25 mouse cellular contexts compared by ENCODE assay signal in genomic region chr2:44490230-44490629, GRCm38 (mm10).
DNase-seq lines count a peak whose midpoint lies in the region; ATAC-seq and TF ChIP-seq lines count a peak whose summit lies in the region.
"Had no signal": no experiment of that assay in that cellular context is flagged by ENCODE, and none has a peak within 500 bp of the region (broad histone marks: within the 10 kb centered on the region; RNA-seq: fewer than 3 reads in every experiment).

No protein-coding gene starts in this region.

- in situ Hi-C loops in CH12.LX (cut with MboI; ENCODE audit: low pct_ligation_motif_present, low pct_unique_long_range_greater_than_20kb, low sequenced_read_pairs) = no loop called here
- in situ Hi-C loops in ES-E14 (cut with MboI; ENCODE audit: low sequenced_read_pairs in 2 of 2, unreplicated experiment in 2 of 2) = no loop called here

- WGBS in midbrain, embryonic 11.5 days = 95% methylated on average over 4 of the region's 4 CpGs
- WGBS in midbrain, embryonic 15.5 days = 95% methylated on average over 4 of the region's 4 CpGs
- WGBS in hindbrain, embryonic 14.5 days = 98% methylated on average over 4 of the region's 4 CpGs

- H3K4me1 ChIP-seq in midbrain, embryonic 11.5 days (ENCODE audit: control insufficient read depth, insufficient read depth, low read length) = no peaks in the 10 kb centered on the region
- no peaks in the 10 kb centered on the region for H3K4me1 ChIP-seq in midbrain, embryonic 15.5 days
- H3K4me1 ChIP-seq in CH12.LX (ENCODE audit: control insufficient read depth in 1 of 2, insufficient read depth in 2 of 2) (no peaks in the 10 kb centered on the region), ES-E14 (ENCODE audit: control insufficient read depth in 2 of 2, insufficient read depth in 2 of 2, low read length in 2 of 2, poor library complexity in 1 of 2) (no peaks in the 10 kb centered on the region), MEL (ENCODE audit: control insufficient read depth in 1 of 2, insufficient read depth in 2 of 2, low read length in 2 of 2) (no peaks in the 10 kb centered on the region)
- H3K4me1 ChIP-seq in hindbrain, embryonic 14.5 days (replicated peaks; ENCODE audit: control insufficient read depth, insufficient read depth, low read length) = no peaks in the 10 kb centered on the region

- DNase-seq in midbrain, embryonic 11.5 days (ENCODE audit: low spot score, missing footprints) = peak; percentile 74
- DNase-seq in CH12.LX (ENCODE audit: extremely low read depth) (no peak), ES-E14 (ENCODE audit: low read depth, low spot score) (no peak), MEL (ENCODE audit: low read depth, low spot score) (no peak), MN1 (ENCODE audit: low spot score) (no peak)
- no peak for DNase-seq in ovary, postnatal 14 days (ENCODE audit: low spot score)
- no peak for DNase-seq in hindbrain, embryonic 14.5 days (ENCODE audit: low spot score)
- DNase-seq: adrenal gland, adult 2 months; adrenal gland, adult 8-10 months; adrenal gland, postnatal 10 days; adrenal gland, postnatal 14 days; adrenal gland, postnatal 25 days; adrenal gland, postnatal 36 days; B cell, adult 2 months; cerebellum, adult 11 months; cerebellum, adult 11-12 months; cerebellum, adult 18-20 months; cerebellum, adult 2 months; cerebellum, adult 8-10 months; cerebellum, adult 9-10 months had no signal

- H3K27ac ChIP-seq in midbrain, embryonic 11.5 days (ENCODE audit: low read depth, low read length) = no peak overlapping the region
- H3K27ac ChIP-seq in midbrain, embryonic 15.5 days = no peak overlapping the region
- H3K27ac ChIP-seq in CH12.LX (ENCODE audit: insufficient read depth, low read depth) = no peak overlapping the region
- no peak overlapping the region for H3K27ac ChIP-seq in ES-E14 (ENCODE audit: insufficient read depth, low read depth, low read length, poor library complexity, severe bottlenecking)
- no peak overlapping the region for H3K27ac ChIP-seq in MEL (ENCODE audit: control insufficient read depth, low read depth, low read length)
- no peak overlapping the region for H3K27ac ChIP-seq in hindbrain, embryonic 14.5 days

- TF ChIP-seq CTCF in CH12.LX (conservative IDR thresholded peaks at IDR 0.05 in 1 of 2, IDR thresholded peaks at IDR 0.05 in 1 of 2; ENCODE audit: low read depth in 2 of 2, low read length in 2 of 2) = no peak
- no peak for TF ChIP-seq CTCF in MEL (IDR thresholded peaks at IDR 0.05 in 2 of 3, conservative IDR thresholded peaks at IDR 0.05 in 1 of 3; ENCODE audit: control insufficient read depth in 1 of 3, insufficient read depth in 1 of 3, low read depth in 2 of 3, low read length in 3 of 3, poor library complexity in 1 of 3, severe bottlenecking in 1 of 3)

- no peak overlapping the region for H3K9ac ChIP-seq in midbrain, embryonic 11.5 days (ENCODE audit: low read length)
- H3K9ac ChIP-seq in midbrain, embryonic 15.5 days = no peak overlapping the region
- H3K9ac ChIP-seq in CH12.LX (ENCODE audit: insufficient read depth, low read depth) = no peak overlapping the region
- H3K9ac ChIP-seq in ES-E14 (ENCODE audit: insufficient read depth, low read depth, low read length, poor library complexity, severe bottlenecking) = no peak overlapping the region
- no peak overlapping the region for H3K9ac ChIP-seq in MEL (ENCODE audit: control insufficient read depth, low read depth, low read length, poor library complexity, severe bottlenecking)
- H3K9ac ChIP-seq in hindbrain, embryonic 14.5 days = no peak overlapping the region

- H3K9me3 ChIP-seq in midbrain, embryonic 11.5 days (ENCODE audit: control insufficient read depth, low read length) = no peaks in the 10 kb centered on the region
- H3K9me3 ChIP-seq in midbrain, embryonic 15.5 days = no peaks in the 10 kb centered on the region
- H3K9me3 ChIP-seq in CH12.LX (replicated peaks; ENCODE audit: low read length) (no peaks in the 10 kb centered on the region), ES-E14 (ENCODE audit: control insufficient read depth, insufficient read depth, low read depth, low read length) (no peaks in the 10 kb centered on the region), MEL (replicated peaks; ENCODE audit: insufficient read depth, low read length) (no peaks in the 10 kb centered on the region)
- H3K9me3 ChIP-seq in hindbrain, embryonic 14.5 days (ENCODE audit: control insufficient read depth, low read length) = peaks cover under 1% of the 10 kb centered on the region; the same call in 1 of the 2 replicates
- H3K9me3 ChIP-seq: G1E had no signal

- H3K36me3 ChIP-seq in midbrain, embryonic 11.5 days (ENCODE audit: control insufficient read depth, insufficient read depth, low read length) = no peaks in the 10 kb centered on the region
- H3K36me3 ChIP-seq in midbrain, embryonic 15.5 days (replicated peaks) = no peaks in the 10 kb centered on the region
- no peaks in the 10 kb centered on the region for H3K36me3 ChIP-seq in CH12.LX (replicated peaks in 1 of 2; ENCODE audit: control insufficient read depth in 1 of 2, insufficient read depth in 1 of 2, low read length in 1 of 2)
- H3K36me3 ChIP-seq in ES-E14 (ENCODE audit: control insufficient read depth, insufficient read depth, low read length, poor library complexity, severe bottlenecking) = no peaks in the 10 kb centered on the region
- no peaks in the 10 kb centered on the region for H3K36me3 ChIP-seq in MEL (ENCODE audit: control insufficient read depth in 1 of 2, insufficient read depth in 2 of 2, low read length in 2 of 2)
- H3K36me3 ChIP-seq in hindbrain, embryonic 14.5 days (replicated peaks; ENCODE audit: control insufficient read depth, insufficient read depth) = no peaks in the 10 kb centered on the region
- H3K36me3 ChIP-seq: G1E had no signal

- TF ChIP-seq EP300 in CH12.LX (IDR thresholded peaks at IDR 0.05; ENCODE audit: low read length) (no peak), MEL (IDR thresholded peaks at IDR 0.05; ENCODE audit: low read depth in 1 of 2, low read length in 2 of 2) (no peak)

- H3K4me3 ChIP-seq in midbrain, embryonic 11.5 days (ENCODE audit: low read depth, low read length) = no peak overlapping the region
- no peak overlapping the region for H3K4me3 ChIP-seq in midbrain, embryonic 15.5 days
- H3K4me3 ChIP-seq in CH12.LX (replicated peaks in 1 of 3; ENCODE audit: low read depth in 2 of 3, low read length in 2 of 3, poor library complexity in 1 of 3) (no peak overlapping the region), ES-E14 (ENCODE audit: insufficient read depth in 1 of 2, low read depth in 1 of 2, low read length in 2 of 2, poor library complexity in 1 of 2, severe bottlenecking in 1 of 2) (no peak overlapping the region), MEL (ENCODE audit: control insufficient read depth in 1 of 2, insufficient read depth in 1 of 2, low read depth in 2 of 2, low read length in 2 of 2) (no peak overlapping the region)
- no peak overlapping the region for H3K4me3 ChIP-seq in hindbrain, embryonic 14.5 days (replicated peaks; ENCODE audit: low read length)

- H3K4me2 ChIP-seq in midbrain, embryonic 11.5 days = no peak overlapping the region
- no peak overlapping the region for H3K4me2 ChIP-seq in midbrain, embryonic 15.5 days
- H3K4me2 ChIP-seq in CH12.LX (ENCODE audit: insufficient read depth, low read depth, poor library complexity, severe bottlenecking) = no peak overlapping the region
- H3K4me2 ChIP-seq in hindbrain, embryonic 14.5 days (replicated peaks) = no peak overlapping the region

- TF ChIP-seq RAD21 in CH12.LX (IDR thresholded peaks at IDR 0.05; ENCODE audit: low read depth, low read length) (no peak), MEL (IDR thresholded peaks at IDR 0.05; ENCODE audit: low read depth, low read length) (no peak)

- no peak for ATAC-seq in midbrain, embryonic 11.5 days (ENCODE audit: low FRiP score)
- ATAC-seq in midbrain, embryonic 15.5 days (replicated peaks) = no peak
- no peak for ATAC-seq in hindbrain, embryonic 14.5 days (ENCODE audit: low FRiP score)
- ATAC-seq: activated CD4-positive, CD25-positive, alpha-beta regulatory T cell, adult 4 months; CD4-positive, CD25-positive, alpha-beta regulatory T cell, adult 4 months; Patski had no signal

- H3K79me2 ChIP-seq in CH12.LX (replicated peaks; ENCODE audit: control insufficient read depth, extremely low read depth, insufficient read depth, poor library complexity, severe bottlenecking) = no peaks in the 10 kb centered on the region
- no peaks in the 10 kb centered on the region for H3K79me2 ChIP-seq in MEL (ENCODE audit: control insufficient read depth, insufficient read depth, low read length, poor library complexity)

- H3K27me3 ChIP-seq in midbrain, embryonic 11.5 days (ENCODE audit: control insufficient read depth, insufficient read depth, low read length) = no peaks in the 10 kb centered on the region
- H3K27me3 ChIP-seq in midbrain, embryonic 15.5 days (replicated peaks) = no peaks in the 10 kb centered on the region
- H3K27me3 ChIP-seq in CH12.LX (replicated peaks) (no peaks in the 10 kb centered on the region), MEL (ENCODE audit: control insufficient read depth in 1 of 2, insufficient read depth in 2 of 2, low read length in 2 of 2) (no peaks in the 10 kb centered on the region)
- no peaks in the 10 kb centered on the region for H3K27me3 ChIP-seq in hindbrain, embryonic 14.5 days (ENCODE audit: control insufficient read depth, insufficient read depth, low read length)
- H3K27me3 ChIP-seq: Patski had no signal

- no peak for TF ChIP-seq POLR2A in CH12.LX (IDR thresholded peaks at IDR 0.05; ENCODE audit: low read depth, low read length)
- no peak for TF ChIP-seq POLR2A in MEL (IDR thresholded peaks at IDR 0.05; ENCODE audit: control insufficient read depth in 1 of 2, insufficient read depth in 1 of 2, low read depth in 1 of 2, low read length in 2 of 2, poor library complexity in 1 of 2)

- dilution Hi-C loops in CH12.LX (cut with MboI; ENCODE audit: extremely low pct_ligation_motif_present, extremely low pct_unique_long_range_greater_than_20kb, low sequenced_read_pairs) = no loop called here

TF ChIP-seq in CH12.LX, 34 proteins besides CTCF, POLR2A, EP300 and RAD21 (continues in another document):
- TF ChIP-seq GABPA (IDR thresholded peaks at IDR 0.05; ENCODE audit: insufficient replicate concordance, low read depth, low read length) (no peak), MYC (IDR thresholded peaks at IDR 0.05; ENCODE audit: low read depth, low read length) (no peak), ZNF384 (IDR thresholded peaks at IDR 0.05; ENCODE audit: low read depth, low read length) (peak; percentile 36; the same call in 1 of the 2 replicates)

TF ChIP-seq in ES-E14, 5 proteins besides CTCF, POLR2A, EP300 and RAD21 (continues in another document):
- TF ChIP-seq MAFK (IDR thresholded peaks at IDR 0.05; ENCODE audit: insufficient read depth, low read depth, low read length) (no peak), ZC3H11A (IDR thresholded peaks at IDR 0.05; ENCODE audit: borderline replicate concordance, low read depth, low read length) (no peak), HCFC1 (IDR thresholded peaks at IDR 0.05; ENCODE audit: borderline replicate concordance, insufficient read depth, low read length) (no peak)

TF ChIP-seq in MEL, 35 proteins besides CTCF, POLR2A, EP300 and RAD21:
- TF ChIP-seq POLR2AphosphoS2 (IDR thresholded peaks at IDR 0.05; ENCODE audit: low read length) (no peak), ZNF384 (IDR thresholded peaks at IDR 0.05; ENCODE audit: low read depth, low read length) (peak; percentile 66; the same call in 1 of the 2 replicates)
